Mouse (Mus musculus): ENCODE measurements around the gene Fgfr2. TPM values are rescaled to one million over a fixed set of nuclear protein-coding genes. Genes with fewer than 3 reads are reported as not detected.

Fgfr2 gene
- polyA plus RNA-seq, 1 experiment from 2014 or later = 121 TPM

DNA sequence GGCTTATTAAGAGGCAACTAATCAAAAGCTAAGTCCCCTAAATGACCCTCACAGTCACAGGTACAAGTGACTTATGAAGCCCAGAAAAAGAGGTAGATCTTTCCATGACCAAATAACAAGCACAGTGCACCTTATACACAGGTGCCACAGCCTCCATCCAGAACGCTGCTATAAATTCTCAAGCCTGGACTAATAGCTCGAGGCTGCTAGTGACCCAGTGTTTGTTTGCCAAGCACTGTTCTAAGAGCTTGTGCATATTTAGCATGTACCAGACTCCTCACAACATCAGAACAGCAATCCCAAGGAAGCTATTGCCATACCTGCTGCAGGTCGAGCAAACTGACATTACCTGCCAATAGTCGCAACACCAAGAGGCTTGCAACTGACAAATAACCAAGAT lies 2893.1 kb downstream of the Fgfr2 start:
- H3K4me3 ChIP-seq = no peak overlapping the region
- no peak overlapping the region for H3K9ac ChIP-seq
- no peak overlapping the region for H3K4me2 ChIP-seq (replicated peaks)
- H3K9me3 ChIP-seq = no peaks in the 10 kb centered on the region
- H3K36me3 ChIP-seq = peaks cover 17% of the 10 kb centered on the region; the same call in 1 of the 2 replicates
- H3K27me3 ChIP-seq = no peaks in the 10 kb centered on the region
- WGBS = 91% methylated on average over 4 of the region's 4 CpGs
- no peak for ATAC-seq (ENCODE audit: insufficient number of reproducible peaks, insufficient read depth, low FRiP score, low TSS enrichment)
- peaks cover 12% of the 10 kb centered on the region for H3K4me1 ChIP-seq
- H3K27ac ChIP-seq = no peak overlapping the region

DNA sequence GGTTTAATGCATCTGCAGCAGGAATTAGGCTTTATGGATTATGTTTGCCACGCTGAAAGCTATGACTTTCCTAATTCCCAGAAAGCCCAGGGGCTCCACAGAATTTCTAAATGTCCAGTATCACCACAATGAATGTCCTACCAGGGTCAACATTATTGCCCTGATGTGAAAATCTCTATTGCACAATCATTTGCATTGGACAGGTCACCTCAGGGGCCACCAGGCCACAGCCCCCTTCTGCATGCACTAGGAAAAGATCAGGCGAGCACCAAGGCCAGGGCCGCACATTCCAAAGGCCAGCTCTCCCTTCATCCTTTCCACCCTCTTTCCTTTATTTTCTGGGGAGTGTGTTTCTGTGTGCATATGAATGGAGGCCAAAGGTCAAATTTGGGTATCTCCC lies 2897.9 kb downstream of the Fgfr2 start:
- WGBS = 82% methylated on average over 3 of the region's 3 CpGs
- Histone ChIP-seq H3K4me3 (no peak overlapping the region), H3K27me3 (no peaks in the 10 kb centered on the region), H3K4me1 (peaks cover 20% of the 10 kb centered on the region), H3K9ac (no peak overlapping the region), H3K9me3 (no peaks in the 10 kb centered on the region), H3K36me3 (peaks cover 17% of the 10 kb centered on the region; the same call in 1 of the 2 replicates), H3K4me2 (replicated peaks) (no peak overlapping the region), H3K27ac (no peak overlapping the region)
- no peak for ATAC-seq (ENCODE audit: insufficient number of reproducible peaks, insufficient read depth, low FRiP score, low TSS enrichment)

DNA sequence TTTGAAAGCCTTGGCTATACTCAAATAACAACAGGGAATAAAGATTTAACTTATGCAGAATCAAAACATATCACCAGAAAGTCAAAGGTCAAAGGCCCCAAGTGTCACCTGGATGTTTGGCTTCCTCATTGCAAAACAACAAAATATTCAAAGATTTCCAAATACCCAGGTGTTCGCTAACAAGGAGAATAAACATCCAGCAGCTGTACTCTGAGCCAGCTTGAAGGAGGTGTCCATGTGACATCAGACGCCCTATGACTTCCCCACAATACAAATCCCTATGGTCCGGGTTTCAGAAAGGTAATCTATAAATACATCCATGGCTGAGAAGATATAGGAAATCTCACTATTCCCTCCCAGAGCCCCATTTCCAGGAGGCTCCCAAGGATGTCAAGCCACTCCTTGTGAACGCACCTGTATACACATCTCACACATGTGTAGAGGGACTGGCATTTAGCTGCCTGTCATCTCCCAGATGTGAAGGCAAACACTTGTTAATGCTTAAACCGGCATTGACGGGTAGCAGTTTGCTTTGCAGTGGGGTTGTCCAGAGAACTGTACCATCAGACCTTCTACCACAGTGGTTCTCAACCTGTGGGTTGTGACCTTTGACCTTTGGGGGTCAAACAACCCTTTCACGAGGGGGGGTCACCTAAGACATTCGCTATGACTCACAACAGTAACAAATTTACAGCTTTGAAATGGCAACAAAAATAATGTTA lies 2900.4 kb downstream of the Fgfr2 start:
- Histone ChIP-seq H3K9ac (no peak overlapping the region), H3K36me3 (peaks cover 21% of the 10 kb centered on the region; the same call in 1 of the 2 replicates), H3K27ac (no peak overlapping the region), H3K9me3 (no peaks in the 10 kb centered on the region), H3K4me3 (no peak overlapping the region), H3K4me2 (replicated peaks) (no peak overlapping the region), H3K4me1 (peaks cover 16% of the 10 kb centered on the region), H3K27me3 (no peaks in the 10 kb centered on the region)
- no peak for ATAC-seq (ENCODE audit: insufficient number of reproducible peaks, insufficient read depth, low FRiP score, low TSS enrichment)
- 75% methylated on average over 8 of the region's 8 CpGs for WGBS

DNA sequence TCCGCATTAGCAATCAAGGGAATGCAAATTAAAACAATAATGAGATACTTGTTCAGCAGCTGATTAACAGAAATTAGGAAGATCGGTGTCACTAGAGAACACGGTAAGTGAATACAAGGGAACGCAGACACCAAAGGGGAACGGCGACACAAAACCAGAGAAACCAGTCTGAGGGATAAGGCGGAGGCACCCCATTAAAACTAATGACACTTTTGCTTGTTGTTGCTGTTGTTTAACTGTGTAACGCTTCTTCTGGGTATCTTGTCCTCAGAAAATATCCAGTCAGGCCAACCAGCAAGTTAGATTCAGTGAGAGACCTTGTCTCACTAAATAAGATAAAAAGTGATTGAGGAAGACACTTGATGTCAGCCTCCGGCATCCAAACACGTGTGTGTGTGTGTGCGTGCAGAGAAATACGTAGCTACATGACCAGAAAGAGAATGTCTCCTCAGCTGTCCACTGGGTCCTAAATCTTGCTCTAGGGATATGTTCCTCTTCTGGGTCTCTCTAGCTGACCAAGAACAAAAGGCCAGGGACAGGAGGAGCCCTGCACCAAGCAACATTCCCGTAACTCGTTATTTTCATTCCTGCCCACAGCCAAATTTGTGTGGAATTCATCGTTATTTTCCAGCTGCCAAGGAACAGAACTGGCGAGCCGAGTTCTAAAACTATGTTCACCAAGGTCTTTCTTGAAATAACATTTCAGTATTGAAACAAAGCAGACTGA lies 2901.3 kb downstream of the Fgfr2 start:
- Histone ChIP-seq H3K27me3 (no peaks in the 10 kb centered on the region), H3K4me2 (replicated peaks) (no peak overlapping the region), H3K4me1 (peaks cover 10% of the 10 kb centered on the region), H3K36me3 (peaks cover 16% of the 10 kb centered on the region; the same call in 1 of the 2 replicates), H3K9me3 (no peaks in the 10 kb centered on the region), H3K4me3 (no peak overlapping the region), H3K9ac (no peak overlapping the region), H3K27ac (no peak overlapping the region)
- ATAC-seq (ENCODE audit: insufficient number of reproducible peaks, insufficient read depth, low FRiP score, low TSS enrichment) = no peak
- 68% methylated on average over 17 of the region's 17 CpGs for WGBS

DNA sequence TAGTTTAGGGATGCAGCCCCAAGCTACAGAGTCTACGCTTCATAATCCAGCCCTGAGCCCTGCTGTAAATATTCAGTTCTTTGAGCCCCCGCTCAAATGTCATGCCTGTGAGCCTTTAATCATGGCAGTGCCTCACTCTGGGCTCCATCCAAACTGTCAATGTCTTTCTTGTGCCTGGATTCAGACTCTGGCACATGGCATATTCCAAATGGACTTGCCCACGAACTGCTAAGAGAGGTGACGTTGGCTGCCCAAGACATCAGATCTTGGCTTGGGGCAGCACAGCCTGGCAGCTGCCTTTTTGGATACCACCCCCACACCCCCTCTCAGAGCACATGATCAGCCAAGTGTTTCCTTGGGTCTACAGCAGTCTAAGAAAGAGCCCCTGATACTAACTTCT lies 2902.5 kb downstream of the Fgfr2 start:
- WGBS = 83% methylated on average over 4 of the region's 4 CpGs
- Histone ChIP-seq H3K9ac (no peak overlapping the region), H3K4me3 (no peak overlapping the region), H3K9me3 (no peaks in the 10 kb centered on the region), H3K4me2 (replicated peaks) (no peak overlapping the region), H3K27ac (no peak overlapping the region), H3K36me3 (0 out of 2 replicates have a peak, but pooled peaks cover 5% of the 10 kb centered on the region), H3K27me3 (no peaks in the 10 kb centered on the region), H3K4me1 (peaks cover 12% of the 10 kb centered on the region)
- ATAC-seq (ENCODE audit: insufficient number of reproducible peaks, insufficient read depth, low FRiP score, low TSS enrichment) = no peak

DNA sequence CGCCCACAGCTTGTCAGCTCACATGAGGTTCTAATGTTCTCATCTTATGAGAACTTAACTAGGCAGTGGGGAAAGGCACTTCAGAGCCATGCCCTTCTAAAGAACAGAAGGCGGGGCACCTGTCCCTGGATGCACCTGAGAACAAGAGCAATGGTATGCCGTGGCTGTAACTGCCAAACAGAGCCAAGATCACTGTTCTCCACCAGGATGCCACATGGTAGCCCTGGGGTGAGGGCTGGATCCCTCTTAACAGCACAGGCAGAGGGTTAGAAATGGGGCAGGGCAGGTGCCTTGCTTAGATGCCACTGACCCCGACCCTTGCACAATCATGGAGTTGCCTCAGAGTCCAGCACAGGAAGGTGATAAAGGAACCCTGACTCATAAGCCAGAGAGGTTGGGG lies 2903.3 kb downstream of the Fgfr2 start:
- Histone ChIP-seq H3K9me3 (no peaks in the 10 kb centered on the region), H3K27me3 (no peaks in the 10 kb centered on the region), H3K4me2 (replicated peaks) (no peak overlapping the region), H3K4me3 (no peak overlapping the region), H3K9ac (no peak overlapping the region), H3K27ac (no peak overlapping the region), H3K36me3 (0 out of 2 replicates have a peak, but pooled peaks cover 4% of the 10 kb centered on the region), H3K4me1 (peaks cover 12% of the 10 kb centered on the region)
- ATAC-seq (ENCODE audit: insufficient number of reproducible peaks, insufficient read depth, low FRiP score, low TSS enrichment) = no peak
- 85% methylated on average over 4 of the region's 4 CpGs for WGBS

DNA sequence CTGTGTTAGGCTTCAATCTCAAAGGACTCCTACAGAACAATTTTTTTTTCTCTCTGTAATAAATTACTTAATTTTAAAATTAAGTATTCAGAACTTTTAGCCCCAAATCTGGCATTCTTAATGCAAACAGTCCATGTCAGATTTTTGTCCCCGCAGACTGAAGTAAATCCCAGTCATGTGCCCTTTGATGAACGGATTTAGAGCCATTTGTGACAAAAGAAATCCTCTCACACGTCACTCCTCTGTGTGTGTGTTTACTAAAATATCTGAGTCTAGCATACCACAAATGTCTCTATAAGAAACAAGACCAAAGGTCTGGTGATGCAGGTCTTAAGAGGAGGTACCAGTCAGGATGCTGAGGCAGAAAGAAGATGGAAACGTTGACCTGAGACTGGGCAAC lies 2906.9 kb downstream of the Fgfr2 start:
- no peak overlapping the region for H3K27ac ChIP-seq
- H3K4me2 ChIP-seq (replicated peaks) = no peak overlapping the region
- H3K27me3 ChIP-seq = no peaks in the 10 kb centered on the region
- 49% methylated on average over 4 of the region's 4 CpGs for WGBS
- H3K9me3 ChIP-seq = no peaks in the 10 kb centered on the region
- ATAC-seq (ENCODE audit: insufficient number of reproducible peaks, insufficient read depth, low FRiP score, low TSS enrichment) = no peak
- no peak overlapping the region for H3K4me3 ChIP-seq
- peaks cover 20% of the 10 kb centered on the region for H3K36me3 ChIP-seq
- H3K4me1 ChIP-seq = peaks cover 8% of the 10 kb centered on the region; the same call in 1 of the 2 replicates
- no peak overlapping the region for H3K9ac ChIP-seq

DNA sequence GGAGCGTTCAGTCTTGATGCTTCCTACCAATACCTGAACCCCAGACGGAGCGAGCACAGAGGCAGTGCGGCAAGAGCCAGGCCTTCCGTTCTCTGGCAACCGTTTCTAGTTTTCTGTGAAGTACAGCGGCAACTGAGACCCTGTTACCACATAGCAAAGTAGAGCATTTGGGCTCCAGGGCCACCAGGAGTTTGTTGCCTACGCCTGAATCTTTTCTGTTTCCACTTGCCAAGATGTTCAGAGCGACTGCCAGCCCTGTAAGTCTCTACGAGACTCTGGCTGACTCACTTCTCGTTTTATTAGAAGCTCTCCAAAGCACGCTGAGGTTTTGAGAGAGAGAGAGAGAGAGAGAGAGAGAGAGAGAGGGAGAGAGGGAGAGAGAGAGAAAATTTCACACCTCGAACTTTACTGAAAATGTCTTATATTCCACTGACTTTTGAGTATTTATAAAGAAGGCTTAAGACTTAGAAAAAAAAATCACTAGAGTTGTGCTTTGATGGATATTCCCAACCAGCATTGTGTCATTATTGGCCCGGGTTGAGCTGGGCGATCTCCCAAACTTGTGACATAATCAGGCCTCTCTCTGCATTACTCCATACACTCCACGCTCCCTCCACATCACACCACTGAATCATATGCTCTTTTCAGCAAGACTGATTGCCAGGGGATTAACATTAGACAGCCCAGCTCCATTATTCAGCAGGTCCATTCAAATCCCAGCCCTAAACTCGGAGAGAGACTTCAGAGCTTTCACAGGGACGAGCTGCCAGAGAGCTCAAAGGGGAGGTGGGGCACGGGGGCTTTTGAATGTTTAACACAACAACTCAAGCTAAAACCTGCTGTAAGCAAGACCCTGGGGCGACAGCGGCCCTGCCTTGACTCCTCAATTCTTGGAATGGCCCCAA lies 2907.6 kb downstream of the Fgfr2 start:
- peaks cover 20% of the 10 kb centered on the region for H3K36me3 ChIP-seq
- 61% methylated on average over 21 of the region's 21 CpGs for WGBS
- ATAC-seq (ENCODE audit: insufficient number of reproducible peaks, insufficient read depth, low FRiP score, low TSS enrichment) = no peak
- no peaks in the 10 kb centered on the region for H3K9me3 ChIP-seq
- no peaks in the 10 kb centered on the region for H3K27me3 ChIP-seq
- no peak overlapping the region for H3K4me2 ChIP-seq (replicated peaks)
- no peak overlapping the region for H3K4me3 ChIP-seq
- H3K27ac ChIP-seq = peak overlapping the region; percentile 37; the same call in 1 of the 2 replicates
- H3K4me1 ChIP-seq = peaks cover 7% of the 10 kb centered on the region; the same call in 1 of the 2 replicates
- no peak overlapping the region for H3K9ac ChIP-seq

DNA sequence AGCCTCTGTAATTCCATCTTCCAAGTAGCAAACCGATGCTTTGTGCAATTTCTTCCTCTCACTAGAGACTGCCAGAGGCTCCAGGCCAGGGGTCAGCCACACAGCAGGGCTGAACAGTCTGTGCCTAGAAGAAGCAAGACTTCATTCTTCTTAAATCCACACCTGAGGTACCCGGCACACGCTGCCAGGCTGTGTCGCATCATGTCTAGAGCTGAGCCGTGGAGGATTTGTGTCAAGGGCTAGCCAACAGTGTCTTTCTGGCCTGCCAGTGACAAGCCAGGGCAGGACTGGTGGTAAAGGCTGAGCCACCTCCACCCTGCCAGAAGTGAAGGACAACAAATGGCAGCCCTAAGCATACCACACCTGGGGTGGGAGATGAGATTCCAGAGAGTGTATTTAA lies 2910.0 kb downstream of the Fgfr2 start:
- ATAC-seq (ENCODE audit: insufficient number of reproducible peaks, insufficient read depth, low FRiP score, low TSS enrichment) = no peak
- Histone ChIP-seq H3K27ac (no peak overlapping the region), H3K36me3 (peaks cover 20% of the 10 kb centered on the region), H3K9me3 (no peaks in the 10 kb centered on the region), H3K4me3 (no peak overlapping the region), H3K9ac (no peak overlapping the region), H3K4me2 (replicated peaks) (no peak overlapping the region), H3K4me1 (peaks cover 21% of the 10 kb centered on the region; the same call in 1 of the 2 replicates), H3K27me3 (no peaks in the 10 kb centered on the region)
- 88% methylated on average over 5 of the region's 5 CpGs for WGBS

DNA sequence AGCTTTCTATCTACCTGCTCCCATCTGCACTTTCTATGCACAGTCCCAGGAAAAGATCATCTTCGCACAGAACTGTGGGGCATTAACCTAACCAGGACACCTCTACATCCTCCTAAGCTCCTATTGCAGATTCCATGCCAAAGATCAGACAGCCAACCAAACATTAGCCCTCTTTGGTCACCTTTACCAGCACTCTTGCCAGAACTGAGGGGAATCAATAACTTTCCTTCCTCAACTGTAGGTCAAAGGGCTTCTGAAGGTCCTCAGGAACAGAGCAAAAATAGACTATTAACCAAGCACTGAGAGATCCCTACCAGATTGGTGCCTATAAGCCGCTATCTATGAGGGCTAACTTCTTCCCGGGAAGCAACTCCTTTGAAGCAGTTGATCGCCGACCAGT lies 2911.7 kb downstream of the Fgfr2 start:
- ATAC-seq (ENCODE audit: insufficient number of reproducible peaks, insufficient read depth, low FRiP score, low TSS enrichment) = no peak
- peaks cover 38% of the 10 kb centered on the region for H3K4me1 ChIP-seq
- no peak overlapping the region for H3K9ac ChIP-seq
- no peaks in the 10 kb centered on the region for H3K9me3 ChIP-seq
- H3K27me3 ChIP-seq = no peaks in the 10 kb centered on the region
- 68% methylated on average over 5 of the region's 5 CpGs for WGBS
- H3K4me2 ChIP-seq (replicated peaks) = no peak overlapping the region
- H3K4me3 ChIP-seq = no peak overlapping the region
- H3K27ac ChIP-seq = no peak overlapping the region
- peaks cover 23% of the 10 kb centered on the region for H3K36me3 ChIP-seq

DNA sequence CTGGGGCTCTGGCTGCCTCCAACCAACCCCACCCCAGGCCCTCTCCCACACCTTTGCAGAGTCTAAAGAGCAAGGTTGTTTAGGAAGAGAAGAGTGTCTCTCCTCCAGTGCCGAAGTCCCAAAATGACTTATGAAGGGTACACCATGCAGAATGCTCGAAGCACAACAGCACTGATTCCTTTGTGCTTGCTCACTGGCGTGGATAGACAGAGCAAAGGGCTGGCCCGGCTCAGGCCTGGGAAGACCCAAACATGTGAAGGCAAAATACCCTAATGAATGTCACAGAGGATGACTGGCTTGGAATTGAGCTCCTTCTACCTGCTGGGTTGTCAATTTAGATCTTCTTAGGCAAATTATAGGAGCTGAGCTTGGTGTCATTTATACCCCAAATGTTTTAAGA lies 2914.5 kb downstream of the Fgfr2 start:
- ATAC-seq (ENCODE audit: insufficient number of reproducible peaks, insufficient read depth, low FRiP score, low TSS enrichment) = no peak
- H3K4me3 ChIP-seq = no peak overlapping the region
- H3K4me2 ChIP-seq (replicated peaks) = no peak overlapping the region
- no peaks in the 10 kb centered on the region for H3K27me3 ChIP-seq
- peaks cover 48% of the 10 kb centered on the region for H3K4me1 ChIP-seq
- no peak overlapping the region for H3K27ac ChIP-seq
- H3K9me3 ChIP-seq = no peaks in the 10 kb centered on the region
- 84% methylated on average over 4 of the region's 4 CpGs for WGBS
- peaks cover 15% of the 10 kb centered on the region for H3K36me3 ChIP-seq
- H3K9ac ChIP-seq = no peak overlapping the region

Data from embryonic facial prominence, embryonic 12.5 days (tissue).